Mouse (Mus musculus) frontal cortex, postnatal 25 days (tissue): ENCODE measurements around the gene Pard3.

Experiments
- DNase-seq, 2 experiments: peaks; one replicate each; pipeline ENCODE4 v3.0.0; 2022; ENCODE audit warnings: low spot score in 2 of 2

The Pard3 gene

GRCm38 (mm10) chr8:127335216-127335615, 271.5 kb downstream of the Pard3 start:
- DNase-seq, result no peak

- DNase-seq, result no peak
These were observed 274.5 kb downstream of the Pard3 start for GRCm38 (mm10) chr8:127338183-127338582.

- no peak for DNase-seq
These were observed 277.4 kb downstream of the Pard3 start for GRCm38 (mm10) chr8:127341046-127341445.

- no peak for DNase-seq
These were observed 279.4 kb downstream of the Pard3 start for GRCm38 (mm10) chr8:127343115-127343514.

GRCm38 (mm10) chr8:127344421-127344820, 280.7 kb downstream of the Pard3 start:
- no peak for DNase-seq

GRCm38 (mm10) chr8:127345912-127346423, 282.3 kb downstream of the Pard3 start:
- DNase-seq, result no peak

GRCm38 (mm10) chr8:127347890-127348495, 284.3 kb downstream of the Pard3 start:
- no peak for DNase-seq

GRCm38 (mm10) chr8:127361796-127362195, 298.1 kb downstream of the Pard3 start:
- no peak for DNase-seq

- DNase-seq, result no peak
These were observed 304.7 kb downstream of the Pard3 start for GRCm38 (mm10) chr8:127368347-127368746.

- no peak for DNase-seq
These were observed 307.7 kb downstream of the Pard3 start for GRCm38 (mm10) chr8:127371326-127371949.

- no peak for DNase-seq
These were observed 314.1 kb downstream of the Pard3 start for GRCm38 (mm10) chr8:127377775-127378174.

- no peak for DNase-seq
These were observed 315.5 kb downstream of the Pard3 start for GRCm38 (mm10) chr8:127378994-127379858.

- no peak for DNase-seq
These were observed 317.6 kb downstream of the Pard3 start for GRCm38 (mm10) chr8:127381259-127381658.

GRCm38 (mm10) chr8:127392700-127393099, 329.0 kb downstream of the Pard3 start:
- no peak for DNase-seq

- DNase-seq, result no peak
These were observed 331.8 kb downstream of the Pard3 start for GRCm38 (mm10) chr8:127395488-127395887.

GRCm38 (mm10) chr8:127405815-127406214, 342.1 kb downstream of the Pard3 start:
- DNase-seq, result no peak

- no peak for DNase-seq
These were observed 346.9 kb downstream of the Pard3 start for GRCm38 (mm10) chr8:127410606-127411005.

GRCm38 (mm10) chr8:127411190-127411848, 347.6 kb downstream of the Pard3 start:
- no peak for DNase-seq

GRCm38 (mm10) chr8:127423021-127423420, 359.3 kb downstream of the Pard3 start:
- no peak for DNase-seq

- no peak for DNase-seq
These were observed 360.7 kb downstream of the Pard3 start for GRCm38 (mm10) chr8:127424211-127424916.

- no peak for DNase-seq
These were observed 363.2 kb downstream of the Pard3 start for GRCm38 (mm10) chr8:127426857-127427256.
